Mouse (Mus musculus): ENCODE measurements around the gene Kcnf1.
"Not testable (repeated sequence)": the region's sequence is repeated elsewhere in the genome, so short reads cannot be mapped to it uniquely, and the experiment has no call there.

Kcnf1 gene

DNA sequence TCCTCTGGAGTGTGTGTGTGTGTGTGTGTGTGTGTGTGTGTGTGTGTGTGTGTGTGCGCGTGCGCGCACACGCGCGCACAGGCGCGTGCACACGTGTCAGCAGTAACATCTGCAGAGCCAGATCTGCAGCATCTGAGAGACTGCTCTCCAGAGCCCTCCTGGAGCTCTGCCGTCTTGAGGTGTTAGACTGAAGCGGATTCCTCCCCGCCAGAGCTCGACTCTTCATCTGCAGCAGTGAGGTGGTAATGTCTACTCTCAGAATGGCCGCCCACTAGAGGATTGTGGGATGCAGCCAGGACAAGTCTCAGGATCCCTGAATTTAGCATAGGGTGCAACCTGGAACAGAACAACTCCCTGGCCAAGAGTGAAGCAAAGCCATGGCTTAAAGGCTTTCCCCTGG is 19.1 kb downstream of the Kcnf1 start:
- no peak for DNase-seq

DNA sequence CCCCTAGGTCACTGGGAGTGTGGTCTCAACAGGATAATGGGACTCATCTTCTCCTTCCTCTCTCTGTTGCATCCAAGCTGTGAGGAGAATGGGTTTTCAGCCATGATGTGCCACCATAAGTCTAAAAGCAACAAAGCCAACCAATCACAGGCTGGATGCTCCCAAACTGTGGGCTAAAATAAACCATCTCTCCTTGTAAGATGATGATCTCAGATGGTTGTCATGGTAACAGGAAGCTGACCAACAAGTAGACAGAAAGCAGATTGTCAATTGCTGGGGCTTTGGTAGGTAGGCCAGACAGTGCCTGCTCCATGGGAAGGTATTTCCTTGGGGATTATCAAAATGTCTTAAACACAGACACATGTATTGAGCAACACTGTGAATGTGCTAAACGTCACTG is 20.9 kb downstream of the Kcnf1 start:
- no peak for DNase-seq

DNA sequence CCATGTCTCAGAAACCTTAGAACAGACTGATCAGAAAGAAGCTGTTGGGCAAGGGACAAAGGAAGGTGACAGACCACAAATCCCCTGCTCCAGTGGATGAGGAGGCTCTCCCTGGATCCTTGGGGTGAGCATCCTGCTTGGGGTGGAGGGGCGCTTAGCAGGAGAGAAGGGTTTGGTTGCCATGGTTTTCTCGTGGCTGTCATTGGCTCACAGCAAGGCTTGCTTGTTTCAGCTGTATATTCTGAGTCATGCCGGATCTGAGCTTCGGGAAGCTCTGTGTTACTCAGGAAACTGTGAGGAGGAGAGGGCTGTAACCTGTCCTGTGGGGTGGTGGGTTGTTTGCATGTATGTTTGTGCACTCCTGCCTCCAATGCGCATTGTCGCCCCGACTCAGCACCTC is 23.8 kb downstream of the Kcnf1 start:
- DNase-seq: peak; percentile 45

DNA sequence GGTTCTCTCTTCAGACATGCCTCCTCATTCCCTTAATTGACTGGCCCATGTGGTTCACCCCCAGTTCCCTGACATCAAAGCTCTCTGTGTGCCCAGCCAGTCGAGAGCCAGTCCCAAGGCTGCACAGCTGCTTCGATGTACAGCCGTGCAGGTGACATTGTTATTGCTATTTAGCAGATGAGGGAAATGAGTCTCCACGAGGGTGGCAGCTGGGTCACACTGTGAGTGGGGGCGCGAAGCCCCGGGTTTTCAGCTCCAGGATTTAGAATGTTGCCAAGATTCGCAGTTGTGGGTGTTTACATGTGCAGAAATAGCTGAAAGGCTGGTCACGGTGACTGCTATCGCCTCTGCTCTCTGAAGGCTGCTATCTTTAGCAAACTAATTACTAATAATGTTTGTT is 27.8 kb downstream of the Kcnf1 start:
- no peak for DNase-seq

- DNase-seq: no peak
Measured at GRCm38 (mm10) chr12:17141791-17142190, 34.9 kb downstream of the Kcnf1 start.

GRCm38 (mm10) chr12:17140436-17140835 is 36.3 kb downstream of the Kcnf1 start:
- no peak for DNase-seq

GRCm38 (mm10) chr12:17134546-17135096 is 42.1 kb downstream of the Kcnf1 start:
- DNase-seq: no peak

DNA sequence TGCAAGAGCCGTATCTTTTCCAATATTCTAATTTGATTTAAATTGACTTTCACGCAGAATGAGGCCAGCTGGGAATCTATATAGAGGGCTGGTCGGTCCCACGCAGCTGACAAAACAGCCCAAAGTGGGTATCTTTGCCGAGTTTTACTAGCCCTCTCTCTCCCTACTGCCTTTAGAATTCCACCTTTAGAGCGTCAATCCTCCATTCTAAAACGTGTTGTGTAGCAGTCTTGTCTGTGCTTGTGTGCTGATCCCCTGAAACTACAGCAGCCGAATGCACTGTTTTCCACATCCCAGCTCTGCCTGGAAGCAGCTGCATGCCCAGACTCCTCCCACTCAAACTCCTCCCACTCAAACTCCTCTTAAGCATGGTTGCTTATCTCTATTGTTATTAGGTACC is 44.4 kb downstream of the Kcnf1 start:
- DNase-seq: no peak

GRCm38 (mm10) chr12:17131563-17131962 is 45.1 kb downstream of the Kcnf1 start:
- DNase-seq: no peak

- DNase-seq: not testable (repeated sequence)
Measured at GRCm38 (mm10) chr12:17122881-17123280, 53.8 kb downstream of the Kcnf1 start.

Measured in right cerebral cortex, postnatal 14 days (tissue).